ENCODE assay signal across 7 mouse cellular contexts in genomic region chr8:84637946-84638554, GRCm38 (mm10). TPM values are rescaled to one million over a fixed set of nuclear protein-coding genes. Genes with fewer than 3 reads are reported as not detected.
DNase-seq lines count a peak whose midpoint lies in the region; ATAC-seq and TF ChIP-seq lines count a peak whose summit lies in the region.

No protein-coding gene starts in this region.

- peaks cover 5% of the 10 kb centered on the region; the same call in 1 of the 2 replicates for H3K4me1 ChIP-seq in lung, embryonic 14.5 days (ENCODE audit: insufficient read depth)
- peaks cover 34% of the 10 kb centered on the region for H3K4me1 ChIP-seq in embryonic facial prominence, embryonic 15.5 days
- peaks cover 75% of the 10 kb centered on the region for H3K4me1 ChIP-seq in limb, embryonic 10.5 days
- H3K4me1 ChIP-seq in stomach, embryonic 15.5 days = peaks cover 21% of the 10 kb centered on the region

- H3K27me3 ChIP-seq in lung, embryonic 14.5 days (ENCODE audit: insufficient read depth, low read length) = no peaks in the 10 kb centered on the region
- no peaks in the 10 kb centered on the region for H3K27me3 ChIP-seq in embryonic facial prominence, embryonic 15.5 days
- H3K27me3 ChIP-seq in limb, embryonic 10.5 days (ENCODE audit: low read depth, poor library complexity, severe bottlenecking) = peaks cover 17% of the 10 kb centered on the region; the same call in 1 of the 2 replicates
- no peaks in the 10 kb centered on the region for H3K27me3 ChIP-seq in stomach, embryonic 15.5 days (replicated peaks)

- no peak for DNase-seq in lung, embryonic 14.5 days
- DNase-seq in lung, postnatal 36 days = no peak
- DNase-seq in limb, embryonic 10.5 days (ENCODE audit: low spot score) = peak; percentile 54
- DNase-seq in left cerebral cortex, postnatal 36 days (ENCODE audit: low spot score in 2 of 2) = no peak
- no peak for DNase-seq in right cerebral cortex, postnatal 4 days

- no peak for TF ChIP-seq CTCF in lung, embryonic 14.5 days (IDR thresholded peaks at IDR 0.05; ENCODE audit: low read depth)

- H3K4me3 ChIP-seq in lung, embryonic 14.5 days (ENCODE audit: low read depth, low read length) = peak overlapping the region; percentile 53
- H3K4me3 ChIP-seq in embryonic facial prominence, embryonic 15.5 days (replicated peaks) = peak overlapping the region; percentile 57
- H3K4me3 ChIP-seq in limb, embryonic 10.5 days = peak overlapping the region; percentile 65
- H3K4me3 ChIP-seq in stomach, embryonic 15.5 days (replicated peaks) = peak overlapping the region; percentile 55

- WGBS in lung, embryonic 14.5 days = 29% methylated on average over 8 of the region's 8 CpGs
- 35% methylated on average over 8 of the region's 8 CpGs for WGBS in embryonic facial prominence, embryonic 15.5 days
- 28% methylated on average over 8 of the region's 8 CpGs for WGBS in limb, embryonic 10.5 days
- 41% methylated on average over 8 of the region's 8 CpGs for WGBS in stomach, embryonic 15.5 days

- peak overlapping the region; percentile 76 for H3K9ac ChIP-seq in lung, embryonic 14.5 days
- H3K9ac ChIP-seq in embryonic facial prominence, embryonic 15.5 days = peak overlapping the region; percentile 55; the same call in 1 of the 2 replicates
- H3K9ac ChIP-seq in stomach, embryonic 15.5 days = peak overlapping the region; percentile 60; the same call in 1 of the 2 replicates

- peak overlapping the region; percentile 81 for H3K4me2 ChIP-seq in lung, embryonic 14.5 days
- peak overlapping the region; percentile 91 for H3K4me2 ChIP-seq in embryonic facial prominence, embryonic 15.5 days (replicated peaks)
- H3K4me2 ChIP-seq in stomach, embryonic 15.5 days = peak overlapping the region; percentile 88

- no peak for ATAC-seq in lung, embryonic 14.5 days (ENCODE audit: insufficient read depth)
- no peak for ATAC-seq in embryonic facial prominence, embryonic 15.5 days (ENCODE audit: insufficient number of reproducible peaks, low FRiP score, low TSS enrichment, low read depth)
- ATAC-seq in stomach, embryonic 15.5 days (ENCODE audit: insufficient read depth, low FRiP score, low read depth) = no peak

- H3K9me3 ChIP-seq in lung, embryonic 14.5 days (ENCODE audit: low read depth, low read length) = no peaks in the 10 kb centered on the region
- H3K9me3 ChIP-seq in embryonic facial prominence, embryonic 15.5 days (replicated peaks) = no peaks in the 10 kb centered on the region
- H3K9me3 ChIP-seq in limb, embryonic 10.5 days (replicated peaks) = no peaks in the 10 kb centered on the region
- H3K9me3 ChIP-seq in stomach, embryonic 15.5 days = no peaks in the 10 kb centered on the region

- H3K27ac ChIP-seq in lung, embryonic 14.5 days (ENCODE audit: low read depth) = peak overlapping the region; percentile 94; the same call in 1 of the 2 replicates
- H3K27ac ChIP-seq in embryonic facial prominence, embryonic 15.5 days (replicated peaks) = peak overlapping the region; percentile 92
- peak overlapping the region; percentile 95 for H3K27ac ChIP-seq in limb, embryonic 10.5 days
- peak overlapping the region; percentile 92 for H3K27ac ChIP-seq in stomach, embryonic 15.5 days

- H3K36me3 ChIP-seq in lung, embryonic 14.5 days (ENCODE audit: insufficient read depth) = no peaks in the 10 kb centered on the region
- H3K36me3 ChIP-seq in embryonic facial prominence, embryonic 15.5 days = no peaks in the 10 kb centered on the region
- H3K36me3 ChIP-seq in limb, embryonic 10.5 days = no peaks in the 10 kb centered on the region
- H3K36me3 ChIP-seq in stomach, embryonic 15.5 days = no peaks in the 10 kb centered on the region

- intact Hi-C loops in left cerebral cortex, postnatal 36 days (cut with DNase I) = no loop called here

RNA-seq across cellular contexts. Expression of gene Ier2, which starts 24.6 kb away (rescaled TPM):
- polyA plus RNA-seq in lung, embryonic 14.5 days (2014; fragmentation: Nextera tagmentation; extraction: Ambion mirVana) = 81.7 and 83.8 TPM in 2 replicates
- polyA plus RNA-seq in embryonic facial prominence, embryonic 15.5 days (2015; fragmentation: Nextera tagmentation; extraction: Ambion mirVana) = 79.7 and 83.9 TPM in 2 replicates
- 199 and 229 TPM in 2 replicates for polyA plus RNA-seq in limb, embryonic 10.5 days (2016; fragmentation: Nextera tagmentation; extraction: Ambion mirVana)
- polyA plus RNA-seq in stomach, embryonic 15.5 days (2015; fragmentation: Nextera tagmentation; extraction: Ambion mirVana) = 86.4 and 90.3 TPM in 2 replicates
- 10 to 100 TPM in 1 of 2 experiments, 1 to 10 TPM in 1; 5.6 to 27.6 TPM for total RNA-seq in left cerebral cortex, postnatal 36 days (2021)

RNA-seq across cellular contexts. Expression of gene Trmt1, which starts 48.1 kb away (rescaled TPM):
- 66.1 and 68.6 TPM in 2 replicates for polyA plus RNA-seq in lung, embryonic 14.5 days (2014; fragmentation: Nextera tagmentation; extraction: Ambion mirVana)
- 69.1 and 78.2 TPM in 2 replicates for polyA plus RNA-seq in embryonic facial prominence, embryonic 15.5 days (2015; fragmentation: Nextera tagmentation; extraction: Ambion mirVana)
- 71.7 and 79.3 TPM in 2 replicates for polyA plus RNA-seq in limb, embryonic 10.5 days (2016; fragmentation: Nextera tagmentation; extraction: Ambion mirVana)
- 56.2 and 63.9 TPM in 2 replicates for polyA plus RNA-seq in stomach, embryonic 15.5 days (2015; fragmentation: Nextera tagmentation; extraction: Ambion mirVana)
- total RNA-seq in left cerebral cortex, postnatal 36 days (2021) = 100 to 1,000 TPM in 1 of 2 experiments, 10 to 100 TPM in 1; 84.5 to 124 TPM

RNA-seq across cellular contexts. Expression of gene Nacc1, which starts 49.6 kb away (rescaled TPM):
- 29.8 and 33.8 TPM in 2 replicates for polyA plus RNA-seq in lung, embryonic 14.5 days (2014; fragmentation: Nextera tagmentation; extraction: Ambion mirVana)
- polyA plus RNA-seq in embryonic facial prominence, embryonic 15.5 days (2015; fragmentation: Nextera tagmentation; extraction: Ambion mirVana) = 16.7 and 16.9 TPM in 2 replicates
- 31.7 and 32.0 TPM in 2 replicates for polyA plus RNA-seq in limb, embryonic 10.5 days (2016; fragmentation: Nextera tagmentation; extraction: Ambion mirVana)
- 15.8 and 17.4 TPM in 2 replicates for polyA plus RNA-seq in stomach, embryonic 15.5 days (2015; fragmentation: Nextera tagmentation; extraction: Ambion mirVana)
- total RNA-seq in left cerebral cortex, postnatal 36 days (2021) = 10 to 100 TPM; 94.2 to 99.7 TPM
